Comparison of ENCODE assay signal across 21 mouse cellular contexts in the genomic region with DNA sequence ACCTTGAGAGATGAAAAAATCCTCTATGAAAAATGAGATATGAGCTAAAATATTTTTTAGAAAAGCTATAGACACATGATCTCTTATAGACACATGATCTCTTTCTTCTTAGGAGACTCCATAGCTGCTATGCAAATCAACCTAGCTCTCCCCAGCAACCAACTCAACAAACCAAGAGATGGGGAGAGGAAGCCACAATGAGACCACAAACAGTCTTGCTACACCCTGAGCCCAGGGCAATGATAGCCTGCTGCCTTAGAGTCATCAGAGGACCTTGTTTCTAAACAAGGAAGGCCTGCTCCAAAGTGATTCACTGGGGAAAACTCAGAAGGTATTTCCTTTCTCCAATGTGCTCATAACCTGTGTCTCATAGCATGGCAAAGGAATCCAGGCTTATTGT. TPM values are rescaled to one million over a fixed set of nuclear protein-coding genes. Genes with fewer than 3 reads are reported as not detected.
DNase-seq lines count a peak whose midpoint lies in the region; ATAC-seq and TF ChIP-seq lines count a peak whose summit lies in the region.
"Had no signal": no experiment of that assay in that cellular context is flagged by ENCODE, and none has a peak within 500 bp of the region (broad histone marks: within the 10 kb centered on the region; RNA-seq: fewer than 3 reads in every experiment).

No protein-coding gene starts in this region.

- H3K36me3 ChIP-seq in forebrain, embryonic 15.5 days = no peaks in the 10 kb centered on the region
- no peaks in the 10 kb centered on the region for H3K36me3 ChIP-seq in stomach, postnatal 0 days (ENCODE audit: control insufficient read depth, insufficient read depth, low read length)
- H3K36me3 ChIP-seq: midbrain, embryonic 13.5 days had no signal

- no peak for TF ChIP-seq EP300 in stomach, postnatal 0 days (optimal IDR thresholded peaks at IDR 0.05)

- H3K4me1 ChIP-seq in forebrain, embryonic 15.5 days = no peaks in the 10 kb centered on the region
- H3K4me1 ChIP-seq in stomach, postnatal 0 days (replicated peaks; ENCODE audit: control insufficient read depth, insufficient read depth) = no peaks in the 10 kb centered on the region
- H3K4me1 ChIP-seq: midbrain, embryonic 13.5 days had no signal

- DNase-seq in 3134 (ENCODE audit: extremely low read depth, insufficient read length, low spot score) = peak; percentile 23
- DNase-seq in A20 (ENCODE audit: low read depth, low spot score) = peak; percentile 27
- peak; percentile 7 to 9 for DNase-seq in natural killer cell, adult 2 months (ENCODE audit: low spot score in 2 of 2)
- DNase-seq in heart, adult 11 months = no peak
- DNase-seq in stomach, postnatal 0 days (ENCODE audit: low spot score) = no peak
- DNase-seq in cerebellum, adult 9-10 months = no peak
- DNase-seq: adrenal gland, postnatal 14 days; cerebellum, postnatal 14 days; heart, adult 18-20 months; heart, postnatal 36 days; kidney, adult 11 months; left cerebral cortex, postnatal 4 days; liver; lung, postnatal 10 days; right cerebral cortex, postnatal 14 days had no signal

- H3K27ac ChIP-seq in forebrain, embryonic 15.5 days (replicated peaks) = no peak overlapping the region
- H3K27ac ChIP-seq in stomach, postnatal 0 days (replicated peaks) = no peak overlapping the region
- H3K27ac ChIP-seq: hindbrain, postnatal 0 days; midbrain, embryonic 13.5 days had no signal

- H3K27me3 ChIP-seq in forebrain, embryonic 15.5 days = no peaks in the 10 kb centered on the region
- H3K27me3 ChIP-seq in stomach, postnatal 0 days (ENCODE audit: control insufficient read depth, insufficient read depth, low read length) = no peaks in the 10 kb centered on the region
- H3K27me3 ChIP-seq: midbrain, embryonic 13.5 days had no signal

- H3K4me2 ChIP-seq in forebrain, embryonic 15.5 days (replicated peaks) = no peak overlapping the region
- no peak overlapping the region for H3K4me2 ChIP-seq in stomach, postnatal 0 days (replicated peaks; ENCODE audit: low read depth)
- H3K4me2 ChIP-seq: midbrain, embryonic 13.5 days had no signal

- peak; percentile 99 for ATAC-seq in common myeloid progenitor, adult 5-6 weeks (replicated peaks; ENCODE audit: low read depth, poor library complexity, severe bottlenecking)
- ATAC-seq in forebrain, embryonic 15.5 days (replicated peaks) = no peak
- ATAC-seq in stomach, postnatal 0 days (ENCODE audit: low FRiP score, low TSS enrichment) = no peak
- ATAC-seq: activated CD4-positive, CD25-positive, alpha-beta regulatory T cell, adult 4 months; hindbrain, postnatal 0 days; midbrain, embryonic 13.5 days; Patski had no signal

- no peak overlapping the region for H3K4me3 ChIP-seq in forebrain, embryonic 15.5 days
- no peak overlapping the region for H3K4me3 ChIP-seq in stomach, postnatal 0 days (ENCODE audit: low read depth, low read length)
- H3K4me3 ChIP-seq: midbrain, embryonic 13.5 days had no signal

- TF ChIP-seq CTCF in stomach, postnatal 0 days (IDR thresholded peaks at IDR 0.05; ENCODE audit: low read depth) = no peak

- H3K9me3 ChIP-seq in forebrain, embryonic 15.5 days = no peaks in the 10 kb centered on the region
- H3K9me3 ChIP-seq in stomach, postnatal 0 days (ENCODE audit: control insufficient read depth, low read length) = no peaks in the 10 kb centered on the region
- H3K9me3 ChIP-seq: midbrain, embryonic 13.5 days had no signal

- H3K9ac ChIP-seq in forebrain, embryonic 15.5 days (replicated peaks) = no peak overlapping the region
- H3K9ac ChIP-seq in stomach, postnatal 0 days (ENCODE audit: low read length) = no peak overlapping the region
- H3K9ac ChIP-seq: midbrain, embryonic 13.5 days had no signal

RNA-seq across cellular contexts. Expression of gene Akap17b, which starts 44.5 kb away (rescaled TPM):
- total RNA-seq in common myeloid progenitor, adult 5-6 weeks (2017) = 8.1 and 11.8 TPM in 2 replicates
- polyA plus RNA-seq in forebrain, embryonic 15.5 days (2015; fragmentation: Nextera tagmentation; extraction: Ambion mirVana) = 3.7 and 3.9 TPM in 2 replicates
- polyA plus RNA-seq in stomach, postnatal 0 days (2015; fragmentation: Nextera tagmentation; extraction: Ambion mirVana) = 0.97 and 1.2 TPM in 2 replicates

RNA-seq across cellular contexts. Expression of gene Slc25a43, which starts 53.8 kb away (rescaled TPM):
- total RNA-seq in common myeloid progenitor, adult 5-6 weeks (2017) = 1.7 TPM in 1 of 2 replicates, not detected in the other
- 0.60 and 0.70 TPM in 2 replicates for polyA plus RNA-seq in forebrain, embryonic 15.5 days (2015; fragmentation: Nextera tagmentation; extraction: Ambion mirVana)
- polyA plus RNA-seq in stomach, postnatal 0 days (2015; fragmentation: Nextera tagmentation; extraction: Ambion mirVana) = 1.4 and 1.6 TPM in 2 replicates
- total RNA-seq: left cerebral cortex, postnatal 4 days had no signal

Comparison
In these comparisons a context has a peak if more than half of its experiments do, and no peak if none do; other contexts are left out.
1. DNase-seq: peak in 3134 (single experiment), A20 (single experiment) and natural killer cell, adult 2 months (2 of 2); none in heart, adult 11 months (single experiment), stomach, postnatal 0 days (single experiment) and cerebellum, adult 9-10 months (single experiment).